Mouse (Mus musculus): ENCODE results near the gene Ubl3.

Gene Ubl3

GRCm38 (mm10) chr5:148486202-148486601 is 66.4 kb downstream of the Ubl3 start:
- DNase-seq (ENCODE audit: low spot score in 2 of 2), result no peak

GRCm38 (mm10) chr5:148481745-148482144 is 70.8 kb downstream of the Ubl3 start:
- DNase-seq (ENCODE audit: low spot score in 2 of 2), result no peak

DNA sequence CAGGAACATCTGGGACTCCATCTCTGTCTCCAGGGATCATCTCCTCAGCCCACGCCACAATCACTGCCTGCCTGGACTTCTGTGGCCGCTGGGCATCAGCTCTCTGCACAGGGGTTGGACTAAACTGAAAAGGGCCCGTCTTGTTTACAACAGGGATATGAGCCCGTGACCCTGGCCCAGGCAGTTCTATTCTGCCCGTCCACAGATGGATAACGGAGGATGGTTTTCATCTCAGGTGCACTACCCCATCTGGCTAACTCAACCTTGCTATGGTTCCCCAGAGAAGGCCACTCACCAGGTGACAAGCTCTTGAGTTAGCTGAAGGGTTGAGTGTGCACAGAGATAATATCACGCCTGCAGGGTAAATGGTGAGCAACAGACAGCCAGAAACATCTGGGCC is 78.2 kb downstream of the Ubl3 start:
- no peak for DNase-seq (ENCODE audit: low spot score in 2 of 2)

GRCm38 (mm10) chr5:148468626-148469441 is 83.8 kb downstream of the Ubl3 start:
- no peak for DNase-seq (ENCODE audit: low spot score in 2 of 2)

DNA sequence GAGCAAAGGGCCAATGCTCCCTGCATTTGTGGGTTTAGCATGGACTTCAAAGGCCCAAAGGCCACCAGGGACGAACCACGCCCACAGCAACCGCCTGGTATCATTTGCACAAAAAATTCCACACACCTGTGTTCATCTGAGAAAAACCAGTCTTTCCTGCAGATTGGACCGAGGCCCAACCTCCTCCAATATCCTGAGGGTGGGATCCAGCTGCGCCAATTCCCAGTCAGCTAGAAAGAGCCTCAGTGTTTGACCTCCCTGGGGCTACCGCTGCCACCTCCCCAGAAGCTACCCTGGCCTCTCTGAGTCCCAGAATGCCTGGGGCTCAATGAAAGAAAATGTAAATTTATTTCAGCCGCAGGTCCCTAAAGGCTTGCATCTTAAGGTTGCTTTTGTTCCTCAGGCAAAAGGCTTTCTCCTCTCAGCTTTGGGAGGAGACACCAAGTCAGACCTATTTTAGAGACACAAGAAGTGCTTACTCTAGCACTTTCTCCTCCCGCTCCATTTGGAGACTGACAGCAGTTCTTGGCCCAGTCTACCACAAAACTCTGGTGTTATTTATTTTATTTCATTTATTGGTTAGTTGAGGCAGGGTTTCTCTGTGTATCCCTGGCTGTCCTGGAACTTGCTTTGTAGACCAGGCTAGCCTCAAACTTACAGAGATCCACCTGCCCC is 85.5 kb downstream of the Ubl3 start:
- no peak for DNase-seq (ENCODE audit: low spot score in 2 of 2)

DNA sequence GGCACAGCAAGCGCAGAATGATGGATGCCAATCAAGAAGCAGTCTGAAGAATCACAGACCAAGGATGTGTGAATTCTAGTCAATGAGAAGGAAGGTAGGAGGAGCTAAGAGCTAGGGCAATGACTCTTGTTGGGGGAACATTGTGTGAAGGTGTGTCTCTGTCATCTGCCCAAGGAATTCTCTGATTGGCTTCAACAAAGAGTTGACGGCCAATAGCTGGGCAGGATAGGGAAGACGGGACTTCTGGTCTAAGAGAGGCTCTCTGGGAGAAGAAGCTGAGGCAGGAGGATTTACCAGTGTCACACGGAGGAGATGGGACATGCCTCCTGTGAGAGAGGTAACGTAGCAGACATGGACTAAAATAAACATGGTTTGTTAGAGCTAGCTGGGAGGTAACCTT is 86.5 kb downstream of the Ubl3 start:
- DNase-seq (ENCODE audit: low spot score in 2 of 2), result no peak

DNA sequence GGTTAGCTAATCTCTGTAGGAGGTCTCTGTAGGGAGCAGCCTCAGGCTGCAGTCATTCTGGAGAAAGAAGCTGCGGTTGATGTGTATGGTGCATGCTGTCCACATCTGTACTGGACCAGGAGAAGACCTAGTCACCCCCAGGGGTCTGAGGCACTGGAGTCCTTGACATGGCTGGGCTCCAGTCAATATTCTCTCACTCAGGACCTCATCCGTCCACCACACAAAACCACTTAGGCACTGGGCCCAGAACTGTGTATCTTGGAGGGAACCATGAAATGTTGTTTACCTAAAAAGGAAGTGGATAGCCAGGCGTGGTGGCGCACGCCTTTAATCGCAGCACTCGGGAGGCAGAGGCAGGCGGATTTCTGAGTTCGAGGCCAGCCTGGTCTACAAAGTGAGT is 87.5 kb downstream of the Ubl3 start:
- no peak for DNase-seq (ENCODE audit: low spot score in 2 of 2)

- DNase-seq (ENCODE audit: low spot score in 2 of 2), result no peak
Measured at GRCm38 (mm10) chr5:148464489-148464888, 88.1 kb downstream of the Ubl3 start.

- peak in 1 of 2 experiments; percentile 28 for DNase-seq (ENCODE audit: low spot score in 2 of 2)
Measured at GRCm38 (mm10) chr5:148463783-148464294, 88.8 kb downstream of the Ubl3 start.

Measured in frontal cortex, postnatal 36 days (tissue).